Mouse (Mus musculus): Measurements from ENCODE around the gene Pef1. TPM values are rescaled to one million over a fixed set of nuclear protein-coding genes. Genes with fewer than 3 reads are reported as not detected.

The Pef1 gene
- polyA plus RNA-seq, 1 experiment = 41.4 TPM

DNA sequence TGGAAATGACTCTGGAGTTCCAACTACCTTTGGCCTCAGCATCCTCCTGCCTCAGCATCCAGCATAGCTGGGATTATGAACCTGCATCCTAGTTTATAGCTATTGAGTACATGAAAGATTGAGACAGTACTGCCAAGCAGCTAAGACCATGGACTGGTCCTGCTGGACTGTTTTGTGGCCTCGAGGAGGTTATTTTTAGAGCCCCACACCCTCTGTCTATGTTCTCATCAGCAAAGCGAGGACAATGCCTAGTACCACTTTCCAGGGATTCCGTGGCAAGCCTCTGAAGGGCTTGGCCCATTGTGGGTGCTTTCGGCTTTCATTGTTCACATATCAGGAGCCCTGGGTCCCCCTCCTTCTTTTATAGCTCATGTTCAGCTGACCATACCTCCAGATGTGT is 68.0 kb downstream of the Pef1 start:
- TF ChIP-seq POLR2A (IDR thresholded peaks at IDR 0.05; ENCODE audit: borderline replicate concordance, low read depth, low read length) (no peak), CTCF (IDR thresholded peaks at IDR 0.05; ENCODE audit: low read depth, low read length) (no peak)
- Histone ChIP-seq H3K4me1 (ENCODE audit: control insufficient read depth, insufficient read depth, low read length) (peaks cover 11% of the 10 kb centered on the region), H3K4me3 (ENCODE audit: insufficient read depth, low read length) (no peak overlapping the region), H3K27ac (ENCODE audit: insufficient read depth, low read depth, low read length) (no peak overlapping the region)

DNA sequence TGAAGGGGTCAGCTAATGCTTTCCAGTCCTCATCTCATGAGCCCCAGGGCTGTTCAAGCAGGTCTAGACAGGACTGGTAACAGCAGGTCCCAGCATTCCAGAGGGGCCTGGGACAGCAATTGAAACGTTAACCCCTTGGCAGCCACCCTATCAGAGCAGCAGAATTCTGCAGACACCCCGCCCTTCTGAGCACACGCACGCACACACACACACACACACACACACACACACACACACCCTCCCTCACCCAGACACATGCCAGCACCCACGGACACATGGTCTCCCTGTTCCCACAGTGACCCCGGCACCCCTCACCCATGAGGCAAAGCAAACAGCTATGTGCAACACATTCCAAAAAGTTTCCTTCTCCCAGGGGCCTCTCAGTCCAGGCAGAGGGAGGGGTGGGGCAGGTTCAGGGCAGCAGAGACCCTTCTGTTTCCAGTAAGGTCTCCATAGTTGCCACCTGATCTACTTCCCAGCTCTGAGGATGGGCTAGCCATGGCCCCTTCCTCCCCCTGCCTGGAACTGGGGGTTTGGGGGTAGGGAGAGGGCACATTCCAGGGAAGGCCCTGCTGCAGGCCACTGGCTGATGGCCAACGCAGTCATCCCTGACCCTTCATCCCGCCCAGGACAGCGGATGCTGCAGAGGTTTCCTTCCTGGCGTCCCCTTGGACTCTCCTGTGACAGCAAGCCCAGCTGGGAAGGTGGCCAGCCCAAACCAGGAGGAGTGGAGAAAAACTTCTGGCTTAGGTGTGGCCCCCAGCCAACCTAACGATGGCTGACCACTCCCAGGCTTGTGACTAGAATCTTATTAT is 69.8 kb downstream of the Pef1 start:
- TF ChIP-seq POLR2A (IDR thresholded peaks at IDR 0.05; ENCODE audit: borderline replicate concordance, low read depth, low read length) = no peak
- no peak for TF ChIP-seq CTCF (IDR thresholded peaks at IDR 0.05; ENCODE audit: low read depth, low read length)
- Histone ChIP-seq H3K4me1 (ENCODE audit: control insufficient read depth, insufficient read depth, low read length) (peaks cover 13% of the 10 kb centered on the region), H3K27ac (ENCODE audit: insufficient read depth, low read depth, low read length) (no peak overlapping the region), H3K4me3 (ENCODE audit: insufficient read depth, low read length) (no peak overlapping the region)

DNA sequence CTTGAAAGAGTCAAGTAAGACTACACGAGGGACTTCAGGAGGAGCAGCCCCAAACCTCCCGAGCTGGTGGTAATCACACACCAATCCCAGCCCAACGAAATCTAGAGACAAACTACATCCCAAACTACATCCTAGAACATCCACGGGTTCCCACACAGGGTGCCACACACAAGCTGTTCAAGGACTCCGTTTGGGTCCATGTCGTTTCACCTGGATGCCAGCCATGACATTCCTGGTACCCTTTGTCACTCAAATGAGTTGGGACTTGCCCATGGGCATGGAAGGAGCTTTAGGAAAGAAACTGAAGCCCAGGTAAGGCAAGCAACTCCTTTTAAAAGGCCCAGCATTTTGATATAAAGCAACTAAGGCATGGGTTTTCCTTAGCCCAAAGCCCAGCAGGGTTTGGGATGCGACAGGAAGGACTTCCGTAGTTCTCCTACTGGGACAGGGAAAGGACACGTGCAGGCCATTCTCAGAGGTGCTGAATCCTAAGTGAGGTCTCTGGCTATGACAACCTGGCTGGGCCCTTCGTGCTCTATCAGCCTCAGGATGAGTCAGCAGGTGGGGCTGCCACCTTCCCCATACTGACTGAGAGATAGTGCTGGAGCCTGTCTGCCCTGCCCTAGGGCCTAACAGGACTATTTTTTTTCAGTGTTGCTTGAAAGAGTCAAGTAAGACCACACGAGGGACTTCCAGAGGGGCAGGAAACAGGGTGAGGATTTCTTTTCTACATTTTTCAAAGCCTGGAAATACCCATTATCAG is 70.9 kb downstream of the Pef1 start:
- Histone ChIP-seq H3K27ac (ENCODE audit: insufficient read depth, low read depth, low read length) (no peak overlapping the region), H3K4me3 (ENCODE audit: insufficient read depth, low read length) (no peak overlapping the region), H3K4me1 (ENCODE audit: control insufficient read depth, insufficient read depth, low read length) (peaks cover 15% of the 10 kb centered on the region)
- no peak for TF ChIP-seq POLR2A (IDR thresholded peaks at IDR 0.05; ENCODE audit: borderline replicate concordance, low read depth, low read length)
- TF ChIP-seq CTCF (IDR thresholded peaks at IDR 0.05; ENCODE audit: low read depth, low read length) = no peak

DNA sequence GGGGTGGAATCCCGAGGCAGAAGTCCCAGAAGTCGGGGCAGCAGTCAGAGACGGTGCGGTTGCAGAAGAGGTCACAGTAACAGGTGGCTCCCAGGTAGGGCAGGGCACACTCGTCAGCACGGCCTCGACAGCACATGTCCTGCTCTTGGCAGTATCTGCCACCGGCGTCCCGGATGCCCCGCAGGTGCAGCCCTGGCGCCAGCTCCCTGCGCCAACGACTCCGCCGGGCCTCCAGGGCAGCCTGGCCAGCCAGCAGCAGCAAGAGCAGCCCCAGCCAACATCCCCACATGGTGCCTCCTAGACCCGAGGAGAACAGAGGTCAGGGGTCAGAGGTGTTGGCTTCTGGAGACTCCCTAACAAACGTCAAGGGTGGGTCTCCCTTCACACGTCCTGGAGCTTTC is 71.6 kb downstream of the Pef1 start:
- no peak overlapping the region for H3K27ac ChIP-seq (ENCODE audit: insufficient read depth, low read depth, low read length)
- TF ChIP-seq POLR2A (IDR thresholded peaks at IDR 0.05; ENCODE audit: borderline replicate concordance, low read depth, low read length) (no peak), CTCF (IDR thresholded peaks at IDR 0.05; ENCODE audit: low read depth, low read length) (no peak)
- H3K4me1 ChIP-seq (ENCODE audit: control insufficient read depth, insufficient read depth, low read length) = peaks cover 10% of the 10 kb centered on the region
- no peak overlapping the region for H3K4me3 ChIP-seq (ENCODE audit: insufficient read depth, low read length)

DNA sequence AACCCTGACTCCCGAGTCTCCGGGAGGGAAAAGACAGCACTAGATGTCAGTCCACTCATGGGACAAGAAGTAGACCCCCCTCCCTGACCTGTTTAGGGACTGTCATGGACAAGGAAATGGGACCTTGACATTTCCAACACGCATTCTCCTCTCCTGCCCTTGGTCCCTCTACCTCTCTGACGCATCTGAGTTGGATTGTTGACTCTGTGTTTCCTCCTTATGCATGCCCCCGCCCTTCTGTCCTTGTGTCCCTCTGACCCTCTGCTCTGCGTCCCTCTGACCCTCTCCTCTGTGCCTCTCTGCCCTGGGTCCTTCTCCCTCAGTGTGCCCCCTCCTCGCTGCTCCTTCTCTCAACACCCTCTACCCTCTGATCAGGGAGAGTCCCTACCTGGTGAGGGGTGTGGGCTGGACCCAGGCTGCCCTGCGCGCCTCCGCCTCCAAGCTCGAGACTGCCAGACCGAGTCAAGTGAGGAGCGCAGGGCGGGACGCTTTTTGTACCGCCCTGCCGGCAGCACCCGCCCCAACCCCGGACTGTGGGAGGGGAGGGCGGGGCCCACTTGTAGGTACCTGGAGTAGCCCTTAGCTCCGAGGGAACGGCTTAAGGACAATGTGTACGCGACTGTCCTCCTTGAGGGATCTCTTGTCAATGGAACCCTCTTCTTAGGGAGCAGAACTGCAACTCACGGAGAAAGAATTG is 72.1 kb downstream of the Pef1 start:
- H3K4me1 ChIP-seq (ENCODE audit: control insufficient read depth, insufficient read depth, low read length) = peaks cover 10% of the 10 kb centered on the region
- no peak for TF ChIP-seq POLR2A (IDR thresholded peaks at IDR 0.05; ENCODE audit: borderline replicate concordance, low read depth, low read length)
- TF ChIP-seq CTCF (IDR thresholded peaks at IDR 0.05; ENCODE audit: low read depth, low read length) = no peak
- peak overlapping the region; percentile 41; the same call in 1 of the 2 replicates for H3K4me3 ChIP-seq (ENCODE audit: insufficient read depth, low read length)
- no peak overlapping the region for H3K27ac ChIP-seq (ENCODE audit: insufficient read depth, low read depth, low read length)

DNA sequence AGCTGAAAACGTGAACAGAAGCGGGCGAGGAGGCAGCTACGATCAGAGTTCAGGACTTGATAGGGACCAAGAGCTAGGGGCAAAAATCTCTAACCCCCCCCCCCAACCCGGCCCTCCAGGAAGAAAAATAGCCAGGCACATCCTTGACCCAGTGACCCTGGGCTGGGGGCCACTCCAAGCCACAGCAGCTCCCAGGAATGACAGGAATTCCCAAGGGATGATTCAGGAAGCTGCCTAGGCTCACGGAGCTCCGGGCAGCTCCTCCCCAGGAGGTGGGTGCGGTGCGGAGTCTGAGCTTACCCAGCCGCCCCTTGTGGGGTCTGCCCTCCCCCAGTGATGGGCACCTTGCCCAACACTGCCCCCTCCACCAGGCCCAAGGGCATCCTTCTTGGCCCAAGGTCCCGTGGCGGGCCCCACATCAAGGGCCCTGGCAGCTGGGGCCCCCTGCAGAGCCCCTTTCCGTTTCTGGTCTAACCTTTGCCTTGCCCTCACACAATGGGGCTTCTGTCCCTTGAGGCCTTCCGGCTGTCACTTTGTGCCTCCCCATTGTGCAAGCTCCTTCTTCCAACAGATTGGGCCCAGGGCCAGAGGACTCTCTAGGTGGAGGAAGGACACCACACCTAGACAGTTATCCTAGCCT is 72.8 kb downstream of the Pef1 start, which contains the start of gene Tinagl1:
TSS of gene Tinagl1 (minus strand) at position 51 of the 640 bp plus-strand sequence.
- Histone ChIP-seq H3K4me1 (ENCODE audit: control insufficient read depth, insufficient read depth, low read length) (peaks cover 10% of the 10 kb centered on the region), H3K27ac (ENCODE audit: insufficient read depth, low read depth, low read length) (no peak within 1 kb of the TSS), H3K4me3 (ENCODE audit: insufficient read depth, low read length) (peak within 1 kb of the TSS; percentile 41; the same call in 1 of the 2 replicates)
- no peak for TF ChIP-seq CTCF (IDR thresholded peaks at IDR 0.05; ENCODE audit: low read depth, low read length)
- no peak for TF ChIP-seq POLR2A (IDR thresholded peaks at IDR 0.05; ENCODE audit: borderline replicate concordance, low read depth, low read length)

DNA sequence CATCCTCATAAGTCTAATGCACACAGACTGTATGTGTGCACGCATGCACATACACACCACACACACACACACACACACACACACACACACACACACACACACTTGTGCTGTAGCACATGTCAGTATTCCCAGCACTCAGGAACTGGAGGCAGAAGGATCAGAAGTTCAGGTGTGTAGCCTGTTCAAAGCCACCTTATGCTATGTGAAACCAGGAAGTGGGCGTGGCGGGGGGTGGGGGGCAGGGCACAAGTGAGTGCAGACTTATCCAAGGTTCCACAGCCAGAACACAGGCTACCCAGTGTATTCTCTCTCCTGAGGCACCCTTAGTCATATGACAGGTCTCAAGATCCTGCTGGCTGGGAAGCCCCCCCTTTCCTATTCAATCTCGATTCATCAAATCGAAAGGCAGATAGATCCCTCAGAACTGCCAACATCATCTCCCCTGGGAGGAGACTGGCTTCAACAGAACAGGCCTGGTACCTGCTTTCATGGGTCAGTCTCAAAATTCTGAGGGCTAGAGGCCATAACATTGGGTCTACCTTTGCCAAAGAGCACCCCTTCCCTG is 73.9 kb downstream of the Pef1 start:
- TF ChIP-seq CTCF (IDR thresholded peaks at IDR 0.05; ENCODE audit: low read depth, low read length) (no peak), POLR2A (IDR thresholded peaks at IDR 0.05; ENCODE audit: borderline replicate concordance, low read depth, low read length) (no peak)
- peaks cover 10% of the 10 kb centered on the region for H3K4me1 ChIP-seq (ENCODE audit: control insufficient read depth, insufficient read depth, low read length)
- no peak overlapping the region for H3K4me3 ChIP-seq (ENCODE audit: insufficient read depth, low read length)
- no peak overlapping the region for H3K27ac ChIP-seq (ENCODE audit: insufficient read depth, low read depth, low read length)

DNA sequence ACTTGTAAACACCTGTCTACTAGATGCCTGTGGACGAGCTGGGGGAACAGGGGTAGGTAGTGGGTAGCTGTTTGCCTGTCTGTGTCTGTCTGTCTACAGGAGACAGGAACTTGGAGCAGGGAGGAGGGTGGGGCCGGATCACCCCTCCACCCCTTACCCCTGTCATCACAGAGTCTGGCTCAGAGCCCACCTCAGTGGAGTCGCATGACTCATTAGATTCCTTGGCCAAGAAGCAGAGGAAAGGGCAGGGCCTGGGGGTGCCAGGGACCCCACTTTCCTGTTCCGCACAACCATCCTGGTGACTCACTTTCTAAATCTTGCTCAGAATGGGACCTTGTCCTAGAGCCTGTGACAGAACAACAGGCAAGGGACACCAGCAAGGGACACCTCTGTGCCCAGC is 74.7 kb downstream of the Pef1 start:
- Histone ChIP-seq H3K4me3 (ENCODE audit: insufficient read depth, low read length) (no peak overlapping the region), H3K27ac (ENCODE audit: insufficient read depth, low read depth, low read length) (no peak overlapping the region), H3K4me1 (ENCODE audit: control insufficient read depth, insufficient read depth, low read length) (peaks cover 10% of the 10 kb centered on the region)
- TF ChIP-seq POLR2A (IDR thresholded peaks at IDR 0.05; ENCODE audit: borderline replicate concordance, low read depth, low read length) = no peak
- TF ChIP-seq CTCF (IDR thresholded peaks at IDR 0.05; ENCODE audit: low read depth, low read length) = no peak

DNA sequence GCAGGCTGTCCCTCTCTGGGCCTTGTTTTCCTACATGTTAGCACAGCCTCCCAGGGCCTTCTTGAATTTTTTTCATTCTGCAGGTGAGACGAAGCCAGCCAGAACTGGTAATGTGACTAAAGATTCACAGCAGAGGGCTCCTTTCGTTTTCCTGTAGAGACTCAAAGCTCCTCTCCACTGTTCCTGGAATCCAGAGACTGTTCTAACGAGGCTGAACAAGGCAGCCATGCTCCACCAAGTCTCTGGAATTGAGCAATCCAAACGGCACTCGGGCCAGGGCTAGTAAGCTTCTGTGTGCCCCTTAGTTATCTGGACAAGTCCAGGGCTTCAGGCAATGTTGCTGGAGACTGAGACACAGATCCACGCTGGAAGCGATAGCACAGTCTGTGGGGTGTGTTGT is 75.2 kb downstream of the Pef1 start:
- peaks cover 10% of the 10 kb centered on the region for H3K4me1 ChIP-seq (ENCODE audit: control insufficient read depth, insufficient read depth, low read length)
- H3K27ac ChIP-seq (ENCODE audit: insufficient read depth, low read depth, low read length) = no peak overlapping the region
- H3K4me3 ChIP-seq (ENCODE audit: insufficient read depth, low read length) = no peak overlapping the region
- TF ChIP-seq POLR2A (IDR thresholded peaks at IDR 0.05; ENCODE audit: borderline replicate concordance, low read depth, low read length) (no peak), CTCF (IDR thresholded peaks at IDR 0.05; ENCODE audit: low read depth, low read length) (no peak)

Other genes with a start within 250 kb of the Pef1 start
- not detected in 2 replicates for gene Spocd1, start 173.3 kb upstream of the Pef1 start, polyA plus RNA-seq (2012; ENCODE audit: insufficient read depth, insufficient read length, missing spikeins)
- not detected in 2 replicates for gene Adgrb2, start 117.7 kb upstream of the Pef1 start, polyA plus RNA-seq (2012; ENCODE audit: insufficient read depth, insufficient read length, missing spikeins)
- gene Col16a1, start 54.7 kb upstream of the Pef1 start, polyA plus RNA-seq (2012; ENCODE audit: insufficient read depth, insufficient read length, missing spikeins) = 0.48 and 1.1 TPM in 2 replicates
- gene Hcrtr1, start 36.8 kb downstream of the Pef1 start, polyA plus RNA-seq (2012; ENCODE audit: insufficient read depth, insufficient read length, missing spikeins) = not detected in 2 replicates
- 0.58 and 0.92 TPM in 2 replicates for gene Tinagl1, start 72.6 kb downstream of the Pef1 start, polyA plus RNA-seq (2012; ENCODE audit: insufficient read depth, insufficient read length, missing spikeins)
- gene Gm853, start 119.8 kb downstream of the Pef1 start, polyA plus RNA-seq (2012; ENCODE audit: insufficient read depth, insufficient read length, missing spikeins) = not detected in 2 replicates
- 1.0 and 1.3 TPM in 2 replicates for gene Serinc2, start 176.6 kb downstream of the Pef1 start, polyA plus RNA-seq (2012; ENCODE audit: insufficient read depth, insufficient read length, missing spikeins)
- gene Fabp3, start 206.0 kb downstream of the Pef1 start, polyA plus RNA-seq (2012; ENCODE audit: insufficient read depth, insufficient read length, missing spikeins) = 3.0 and 3.9 TPM in 2 replicates
- gene Gm10570, start 206.1 kb downstream of the Pef1 start, polyA plus RNA-seq (2012; ENCODE audit: insufficient read depth, insufficient read length, missing spikeins) = not detected in 2 replicates

Data from bone marrow macrophage, adult 2 months (primary cell).